Mouse (Mus musculus) induced T-regulatory cell, adult 2 months (primary cell): ENCODE results near the gene Med19.
A peak's percentile ranks its signal among the peaks of the same experiment; 100 is the strongest.

Experiments
- DNase-seq: peaks from one replicate; pipeline ENCODE4 v3.0.0-alpha.2; 2012; ENCODE audit warnings: low read depth

Gene Med19

GRCm38 (mm10) chr2:84677968-84678880, at the start of gene Med19, which contains the start of gene Gm28635:
Med19 (plus strand) TSS chr2:84678402.
Gm28635 (minus strand) TSS chr2:84678041.
- peak; percentile 99 for DNase-seq

GRCm38 (mm10) chr2:84632001-84632400, 46.2 kb upstream of the Med19 start:
- no peak for DNase-seq

- peak; percentile 45 for DNase-seq
Measured at GRCm38 (mm10) chr2:84632999-84633398, 45.2 kb upstream of the Med19 start.

GRCm38 (mm10) chr2:84634006-84634405, 44.2 kb upstream of the Med19 start:
- DNase-seq: no peak

- DNase-seq: no peak
Measured at GRCm38 (mm10) chr2:84634934-84635482, 43.2 kb upstream of the Med19 start.

GRCm38 (mm10) chr2:84635611-84636010, 42.6 kb upstream of the Med19 start:
- no peak for DNase-seq

GRCm38 (mm10) chr2:84636231-84636741, 41.9 kb upstream of the Med19 start:
- no peak for DNase-seq

- no peak for DNase-seq
Measured at GRCm38 (mm10) chr2:84637452-84638165, 40.6 kb upstream of the Med19 start.

GRCm38 (mm10) chr2:84638428-84639220, 39.6 kb upstream of the Med19 start:
- no peak for DNase-seq

GRCm38 (mm10) chr2:84640833-84641232, 37.4 kb upstream of the Med19 start:
- DNase-seq: no peak

- no peak for DNase-seq
Measured at GRCm38 (mm10) chr2:84646138-84646537, 32.1 kb upstream of the Med19 start.

GRCm38 (mm10) chr2:84647051-84647568, 31.1 kb upstream of the Med19 start:
- DNase-seq: no peak

- no peak for DNase-seq
Measured at GRCm38 (mm10) chr2:84648369-84648768, 29.8 kb upstream of the Med19 start.

GRCm38 (mm10) chr2:84649674-84650073, 28.5 kb upstream of the Med19 start:
- no peak for DNase-seq

- no peak for DNase-seq
Measured at GRCm38 (mm10) chr2:84650464-84651195, 27.6 kb upstream of the Med19 start, which contains the start of gene Ctnnd1. Ctnnd1 (minus strand) TSS chr2:84650765.

GRCm38 (mm10) chr2:84653354-84653753, 24.8 kb upstream of the Med19 start:
- DNase-seq: no peak

GRCm38 (mm10) chr2:84655864-84656263, 22.3 kb upstream of the Med19 start:
- DNase-seq: no peak

- no peak for DNase-seq
Measured at GRCm38 (mm10) chr2:84658806-84659205, 19.4 kb upstream of the Med19 start, which contains the start of gene Btbd18. Btbd18 (plus strand) TSS chr2:84659079.

- DNase-seq: peak; percentile 81
Measured at GRCm38 (mm10) chr2:84660253-84660652, 17.9 kb upstream of the Med19 start.

- DNase-seq: peak; percentile 78
Measured at GRCm38 (mm10) chr2:84662866-84663265, 15.3 kb upstream of the Med19 start.

GRCm38 (mm10) chr2:84666081-84666480, 12.1 kb upstream of the Med19 start:
- no peak for DNase-seq
